Mouse (Mus musculus) C2C12 (cell line): ENCODE measurements around the gene Mvd. TPM values are rescaled to one million over a fixed set of nuclear protein-coding genes. Genes with fewer than 3 reads are reported as not detected.

Experiments used
- H3K27me3 ChIP-seq: one replicate; pipeline ENCODE4 v1.6.1; 2011; ENCODE audit not compliant: control insufficient read depth, insufficient read depth, insufficient read length
- H3K36me3 ChIP-seq: one replicate; pipeline ENCODE4 v1.6.1; 2011; ENCODE audit not compliant: control insufficient read depth, insufficient read depth
- H3K4me3 ChIP-seq: one replicate; pipeline ENCODE4 v1.5.1; 2011; ENCODE audit warnings: mild to moderate bottlenecking, control low read depth; ENCODE audit not compliant: poor library complexity, insufficient read depth, severe bottlenecking
- H3K79me2 ChIP-seq: one replicate; pipeline ENCODE4 v1.6.1; 2011; ENCODE audit not compliant: control insufficient read depth, insufficient read depth
- H3K79me3 ChIP-seq: one replicate; pipeline ENCODE4 v1.6.1; 2011; ENCODE audit warnings: low read depth, control low read depth
- H3ac ChIP-seq: one replicate; pipeline ENCODE3; 2011; ENCODE audit warnings: low read depth; ENCODE audit not compliant: control insufficient read depth, insufficient read length
- CEBPB ChIP-seq: IDR thresholded peaks from one replicate; pipeline ENCODE4 v1.6.1; 2011; ENCODE audit warnings: low read depth, mild to moderate bottlenecking, control low read depth, moderate library complexity
- CTCF ChIP-seq: IDR thresholded peaks from one replicate; pipeline ENCODE4 v1.5.1; 2011; ENCODE audit not compliant: control insufficient read depth, insufficient read depth, insufficient read length
- FOSL1 ChIP-seq: IDR thresholded peaks from one replicate; pipeline ENCODE4 v1.8.0; 2011; ENCODE audit warnings: mild to moderate bottlenecking, low read length; ENCODE audit not compliant: poor library complexity, insufficient read depth, severe bottlenecking
- MAX ChIP-seq: IDR thresholded peaks from one replicate; pipeline ENCODE4 v1.6.1; 2011; ENCODE audit warnings: mild to moderate bottlenecking, control low read depth
- MYOD1 ChIP-seq: IDR thresholded peaks from one replicate; pipeline ENCODE4 v1.6.1; 2011; ENCODE audit warnings: low read depth; ENCODE audit not compliant: control insufficient read depth, insufficient read length
- MYOG ChIP-seq: IDR thresholded peaks from one replicate; pipeline ENCODE4 v1.6.1; 2011; ENCODE audit not compliant: control insufficient read depth, insufficient read length; ENCODE audit errors: extremely low read depth
- USF1 ChIP-seq: IDR thresholded peaks from one replicate; pipeline ENCODE4 v1.6.1; 2011; ENCODE audit warnings: low read depth, mild to moderate bottlenecking, control low read depth, moderate library complexity
- polyA plus RNA-seq: library from polyadenylated mRNA; unstranded; fragments of >200 nt; fragmentation: generic; extraction: Trizol; gene quantifications from one replicate; pipeline ENCODE4 v1.2.1, GENCODE M21; 2012; ENCODE audit warnings: missing spikeins

Mvd gene
- polyA plus RNA-seq, 1 experiment, result 38.3 TPM

DNA sequence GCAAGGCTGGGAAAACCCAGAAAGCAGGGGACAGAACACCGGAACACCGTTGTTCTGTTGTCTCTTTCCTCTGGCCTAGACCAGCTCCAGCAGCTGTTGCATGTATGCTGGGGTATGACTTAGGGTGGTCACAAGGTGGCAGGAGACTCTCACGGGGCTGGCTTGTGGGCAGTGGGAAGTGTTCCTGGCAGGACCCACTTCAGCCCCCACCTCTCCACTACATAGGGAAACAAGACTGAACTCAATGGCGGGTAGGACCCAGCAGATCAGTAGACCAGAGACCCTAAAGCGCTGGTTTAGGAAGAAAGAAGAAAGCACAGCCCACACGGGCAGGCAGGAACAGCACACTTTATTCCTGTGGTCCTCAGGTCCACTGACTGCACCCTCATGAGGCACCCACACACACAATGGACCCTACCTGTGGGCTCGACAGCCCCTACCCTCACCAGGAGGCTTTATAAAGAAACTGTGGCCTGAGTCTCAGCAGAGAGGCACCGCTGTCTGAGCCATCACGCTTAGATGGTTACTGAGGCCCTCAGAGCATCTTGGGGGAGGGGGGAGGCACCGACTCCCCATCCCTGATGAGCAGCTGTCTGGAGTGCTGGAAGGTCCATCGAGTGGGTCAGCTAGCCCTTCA lies 9.8 kb downstream of the Mvd start:
- H3K4me3 ChIP-seq, result no peak overlapping the region
- peaks cover 3% of the 10 kb centered on the region for H3K27me3 ChIP-seq
- no peaks in the 10 kb centered on the region for H3K79me2 ChIP-seq
- H3K79me3 ChIP-seq, result no peaks in the 10 kb centered on the region
- no peak overlapping the region for H3ac ChIP-seq
- TF ChIP-seq MYOD1, result no peak
- TF ChIP-seq CEBPB, result no peak
- TF ChIP-seq CTCF, result no peak
- no peaks in the 10 kb centered on the region for H3K36me3 ChIP-seq

DNA sequence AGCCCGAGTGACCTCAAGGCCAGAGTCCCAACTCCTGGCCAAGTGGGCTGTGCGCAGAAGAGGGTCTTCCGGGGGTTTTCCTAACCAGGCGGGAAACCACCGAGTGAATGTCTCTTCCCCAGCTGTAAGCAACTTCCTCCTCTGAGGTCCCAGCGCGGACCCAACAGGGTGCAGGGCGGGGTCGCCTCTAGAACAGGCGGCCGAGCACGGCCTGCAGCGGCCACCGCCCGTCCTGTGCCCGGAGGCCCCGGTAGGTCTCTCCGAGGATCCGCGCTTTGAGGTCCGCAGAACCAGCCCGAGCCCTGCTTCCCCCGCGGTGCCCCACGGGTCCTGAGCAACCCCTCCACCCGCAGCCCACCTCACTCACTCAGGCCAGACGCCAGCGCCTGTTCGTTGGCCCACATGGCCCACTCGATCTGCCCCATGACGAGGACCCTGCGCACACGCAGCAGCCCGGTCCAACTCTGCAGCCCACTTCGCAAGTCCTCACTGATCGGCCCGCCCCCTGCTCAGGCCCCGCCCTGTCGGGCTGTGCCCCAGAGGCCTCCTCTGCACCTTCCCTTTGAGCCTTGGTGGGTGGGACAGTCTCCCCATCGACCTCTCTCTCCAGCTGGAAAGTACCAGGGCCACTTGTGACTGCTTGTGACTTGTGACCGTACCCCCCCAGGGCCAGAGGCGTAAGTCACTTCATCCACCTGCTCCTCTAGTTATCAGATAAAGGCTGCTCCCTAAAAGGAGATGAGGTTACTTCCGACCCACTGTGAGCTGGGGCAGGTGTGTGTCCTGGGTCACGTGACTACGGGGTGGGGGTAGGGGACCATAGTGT lies 10.6 kb downstream of the Mvd start, which contains the start of gene Cyba:
Cyba (minus strand) TSS at position 488 of the 826 bp plus-strand sequence.
- Histone ChIP-seq H3K4me3 (no peak within 1 kb of the TSS), H3K79me2 (no peaks in the 10 kb centered on the region), H3K79me3 (no peaks in the 10 kb centered on the region), H3K27me3 (peaks cover 3% of the 10 kb centered on the region), H3K36me3 (no peaks in the 10 kb centered on the region), H3ac (no peak within 1 kb of the TSS)
- TF ChIP-seq MYOG (no peak), CEBPB (no peak), MAX (no peak), MYOD1 (no peak), CTCF (no peak), USF1 (no peak)

DNA sequence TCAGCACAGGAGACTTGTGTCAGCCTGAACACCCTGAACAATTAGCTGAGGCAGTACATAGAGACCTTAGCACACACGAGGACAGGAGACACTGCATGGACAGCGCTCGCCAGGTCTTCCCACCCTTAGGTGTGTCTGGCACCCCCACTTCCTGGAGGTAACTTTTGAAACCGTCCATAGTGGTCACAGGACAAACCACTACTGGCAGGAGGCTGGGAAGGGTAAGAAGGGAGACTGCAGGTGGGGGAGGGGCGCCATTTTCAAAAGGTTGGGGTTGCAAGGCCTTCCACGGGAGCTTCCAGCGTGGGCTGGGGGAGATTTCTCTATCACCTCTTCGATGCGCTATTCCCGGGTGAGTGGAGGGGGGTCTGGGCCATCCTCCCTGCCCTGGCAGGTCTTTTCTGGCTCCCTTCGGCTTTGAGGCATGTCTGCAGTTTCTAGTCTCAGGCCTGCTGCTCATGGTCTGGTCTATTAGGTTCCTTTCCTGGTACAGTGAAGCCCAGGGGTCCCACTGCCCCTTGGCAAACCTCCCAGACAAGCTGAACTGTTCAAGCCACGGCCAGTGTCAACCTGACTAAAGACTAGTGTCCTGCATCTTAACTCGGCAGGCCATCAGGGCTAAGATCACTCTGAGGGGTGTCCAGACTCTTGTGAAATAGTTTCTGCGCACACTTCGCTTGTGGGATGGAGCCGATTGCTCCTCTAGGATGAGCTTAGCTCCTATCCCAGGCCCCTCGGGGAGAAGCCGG lies 11.4 kb downstream of the Mvd start:
- no peak overlapping the region for H3K4me3 ChIP-seq
- no peaks in the 10 kb centered on the region for H3K79me2 ChIP-seq
- TF ChIP-seq FOSL1, result no peak
- TF ChIP-seq USF1, result no peak
- no peak for TF ChIP-seq MYOG
- TF ChIP-seq MAX, result no peak
- no peak for TF ChIP-seq CEBPB
- TF ChIP-seq MYOD1, result no peak
- no peak for TF ChIP-seq CTCF
- no peaks in the 10 kb centered on the region for H3K79me3 ChIP-seq
- no peaks in the 10 kb centered on the region for H3K36me3 ChIP-seq
- H3ac ChIP-seq, result no peak overlapping the region
- H3K27me3 ChIP-seq, result peaks cover 3% of the 10 kb centered on the region

DNA sequence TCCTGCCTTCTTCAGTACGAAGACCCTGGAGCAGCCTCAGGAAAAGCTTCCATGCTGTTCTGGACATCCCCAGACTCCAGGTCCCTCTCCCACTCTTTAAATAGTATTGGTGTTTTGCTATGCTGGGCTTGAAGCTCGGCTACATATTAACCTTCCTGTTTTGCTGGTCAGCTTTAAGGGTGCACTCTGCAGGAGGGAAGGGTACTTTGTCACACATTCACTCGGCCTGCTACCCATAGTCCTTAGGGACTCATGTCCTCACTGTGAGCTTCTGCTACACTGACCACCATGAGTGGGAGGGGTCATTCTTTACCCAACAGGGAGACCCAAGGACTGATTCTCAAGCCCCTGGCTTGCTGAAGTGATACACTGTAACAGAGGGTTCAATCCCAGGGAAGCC lies 12.6 kb downstream of the Mvd start:
- H3K79me3 ChIP-seq, result no peaks in the 10 kb centered on the region
- H3K36me3 ChIP-seq, result no peaks in the 10 kb centered on the region
- H3K27me3 ChIP-seq, result peaks cover 3% of the 10 kb centered on the region
- H3K79me2 ChIP-seq, result no peaks in the 10 kb centered on the region
- H3K4me3 ChIP-seq, result no peak overlapping the region
- H3ac ChIP-seq, result no peak overlapping the region
- TF ChIP-seq MAX (no peak), FOSL1 (no peak), CEBPB (no peak), MYOD1 (no peak), USF1 (no peak), CTCF (no peak), MYOG (no peak)

DNA sequence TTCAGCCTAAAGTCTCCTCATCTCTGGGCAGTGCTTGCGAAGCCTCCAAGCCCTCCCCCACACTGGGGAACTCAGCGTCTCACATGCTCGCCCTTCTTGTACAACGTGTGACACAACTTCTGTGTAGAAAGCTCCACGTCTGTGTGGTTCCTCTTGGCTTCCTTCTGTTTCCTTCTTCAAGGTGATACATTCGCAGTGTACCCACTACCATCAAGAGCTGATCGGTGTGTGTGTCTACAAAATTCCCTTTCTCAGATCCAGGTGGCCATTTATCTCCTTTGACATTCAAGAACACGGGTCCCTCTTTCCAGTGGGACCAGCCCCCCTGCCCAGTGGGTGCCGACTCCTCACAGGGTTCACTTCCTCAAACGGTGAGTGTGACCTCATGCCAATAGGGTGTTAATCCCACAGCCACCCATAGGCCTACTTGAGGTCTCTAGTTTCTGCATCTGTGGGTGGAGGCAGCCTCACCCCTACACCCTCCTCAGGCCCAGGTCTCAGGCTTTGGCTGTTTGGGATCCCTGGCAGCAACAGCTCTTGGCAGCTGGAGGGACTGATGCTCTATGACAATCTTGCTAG lies 13.1 kb downstream of the Mvd start:
- Histone ChIP-seq H3K27me3 (peaks cover 3% of the 10 kb centered on the region), H3K36me3 (no peaks in the 10 kb centered on the region), H3K79me3 (no peaks in the 10 kb centered on the region), H3K79me2 (no peaks in the 10 kb centered on the region), H3K4me3 (no peak overlapping the region), H3ac (no peak overlapping the region)
- TF ChIP-seq USF1 (no peak), MAX (no peak), CTCF (no peak), MYOD1 (no peak), MYOG (no peak), FOSL1 (no peak), CEBPB (no peak)
